Mouse (Mus musculus) effector memory CD4-positive, alpha-beta T cell, adult 7 months (primary cell): ENCODE measurements around the gene Art1. TPM values are rescaled to one million over a fixed set of nuclear protein-coding genes. Genes with fewer than 3 reads are reported as not detected.

Experiments used
- polyA plus RNA-seq: library from polyadenylated mRNA; unstranded; fragments of 100-300 nt; shearing (Covaris generic); gene quantifications from one replicate; pipeline ENCODE4 v1.2.1, GENCODE M21; 2017

The Art1 gene
- 0.32 TPM for polyA plus RNA-seq

DNA sequence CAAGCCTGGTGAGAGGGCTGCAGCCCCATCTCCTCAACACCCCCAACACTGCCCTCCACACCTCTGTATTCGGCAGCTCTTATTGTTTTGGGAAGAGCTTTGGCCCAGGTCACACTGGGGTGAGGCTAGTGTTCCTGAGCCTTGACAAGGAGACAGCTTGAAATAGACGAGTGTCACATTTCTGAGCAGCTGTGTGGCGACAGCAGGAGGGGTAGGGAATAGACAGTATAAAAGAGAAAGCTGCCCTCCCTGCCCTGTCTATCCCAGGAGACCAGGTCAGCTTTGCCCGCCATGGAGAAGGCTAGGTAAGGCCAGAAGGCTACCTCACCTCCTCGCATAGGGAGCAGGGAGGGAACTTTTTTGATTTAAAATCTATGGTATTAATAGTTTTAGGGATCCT, at the start of gene Art1:
Art1 (plus strand) TSS at position 257 of the 400 bp plus-strand sequence.

DNA sequence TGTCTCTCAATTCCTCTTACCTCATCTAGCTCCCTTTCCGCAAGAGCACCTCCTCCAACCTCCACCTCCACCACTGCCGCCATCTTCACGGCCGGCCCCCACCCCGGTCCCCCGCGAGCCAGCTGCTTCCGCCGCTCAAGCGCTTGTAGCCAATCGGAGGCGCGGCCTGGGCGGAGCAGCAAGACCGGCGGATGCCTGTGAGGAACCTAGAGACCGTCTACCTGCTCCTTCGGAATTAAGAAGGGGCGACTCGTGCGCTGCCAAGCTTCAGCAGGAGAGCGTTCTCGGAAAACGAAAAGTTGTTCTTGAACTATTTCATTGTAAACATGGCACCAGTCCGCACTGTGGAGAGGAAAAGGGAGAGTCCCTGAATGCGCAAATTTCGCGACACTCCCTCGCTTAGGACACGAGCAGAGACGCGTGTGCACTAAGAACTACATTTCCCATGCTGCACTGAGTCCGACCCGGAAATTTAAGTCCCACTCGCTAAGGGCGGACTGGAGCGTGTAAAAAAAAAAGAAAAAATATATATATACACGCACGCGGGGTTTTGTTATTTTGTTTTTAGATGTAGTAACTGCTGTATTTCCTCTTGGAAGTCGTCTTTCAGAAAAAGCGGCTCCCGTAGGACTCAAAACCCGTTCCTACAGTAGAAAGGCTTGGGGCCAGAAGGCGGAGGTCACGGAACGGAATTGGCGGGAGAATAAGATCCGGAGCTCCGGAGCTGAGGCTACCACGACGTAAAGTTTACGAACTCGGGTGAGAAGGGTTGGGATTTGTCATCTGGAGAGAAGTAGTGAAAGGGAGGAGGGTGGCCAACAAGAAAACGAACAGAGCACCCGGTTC, 36.3 kb upstream of the Art1 start, which contains the start of the genes Rnf121, Xndc1 and Xntrpc:
Rnf121 (minus strand) TSS at position 424 of the 846 bp plus-strand sequence.
Xndc1 (plus strand) TSS at position 466 of the 846 bp plus-strand sequence.
Xntrpc (plus strand) TSS at position 668 of the 846 bp plus-strand sequence.

DNA sequence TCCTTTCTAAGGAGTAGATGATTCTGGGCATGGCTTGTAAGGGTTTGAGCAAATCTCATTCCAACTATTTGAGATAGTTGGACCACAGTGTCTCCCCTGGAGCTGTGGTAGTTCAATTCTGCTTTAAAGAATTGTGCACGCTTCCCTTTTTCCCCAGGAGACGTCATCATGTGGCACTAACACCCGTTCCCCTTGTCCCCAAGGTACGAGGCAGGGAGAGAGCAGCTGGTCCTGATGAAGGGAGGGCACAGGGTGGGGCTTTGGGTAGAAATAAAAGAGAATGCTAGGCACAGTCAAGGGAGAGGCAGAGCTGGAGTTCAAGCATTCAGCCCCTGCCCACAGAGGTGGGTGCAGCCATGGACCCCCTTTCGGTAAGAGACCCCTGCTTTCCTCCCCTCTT, 18.7 kb upstream of the Art1 start, which contains the start of gene Trpc2:
Trpc2 (plus strand) TSS at position 301 of the 400 bp plus-strand sequence.

DNA sequence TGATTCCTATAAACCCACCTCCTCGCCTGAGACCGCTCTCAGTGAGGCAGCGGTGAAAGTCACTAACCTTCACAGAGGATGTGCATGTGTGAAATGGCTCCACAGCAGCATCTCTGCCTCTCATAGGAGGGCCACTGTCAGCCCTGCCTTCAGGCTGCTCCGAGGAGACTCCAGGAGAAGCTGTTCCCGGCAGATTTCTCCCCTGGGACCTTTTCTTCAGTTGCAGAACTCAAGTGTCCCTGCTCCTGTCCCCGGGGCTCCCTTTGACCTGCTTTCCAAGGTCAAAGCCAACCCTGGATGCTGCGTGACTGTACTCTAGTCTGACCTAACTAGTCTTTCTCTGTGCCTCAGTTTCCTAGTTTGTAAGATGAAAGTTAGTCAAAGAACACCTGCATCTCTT, 7.6 kb downstream of the Art1 start, which contains the start of gene Art5:
Art5 (minus strand) TSS at position 319 of the 400 bp plus-strand sequence.

DNA sequence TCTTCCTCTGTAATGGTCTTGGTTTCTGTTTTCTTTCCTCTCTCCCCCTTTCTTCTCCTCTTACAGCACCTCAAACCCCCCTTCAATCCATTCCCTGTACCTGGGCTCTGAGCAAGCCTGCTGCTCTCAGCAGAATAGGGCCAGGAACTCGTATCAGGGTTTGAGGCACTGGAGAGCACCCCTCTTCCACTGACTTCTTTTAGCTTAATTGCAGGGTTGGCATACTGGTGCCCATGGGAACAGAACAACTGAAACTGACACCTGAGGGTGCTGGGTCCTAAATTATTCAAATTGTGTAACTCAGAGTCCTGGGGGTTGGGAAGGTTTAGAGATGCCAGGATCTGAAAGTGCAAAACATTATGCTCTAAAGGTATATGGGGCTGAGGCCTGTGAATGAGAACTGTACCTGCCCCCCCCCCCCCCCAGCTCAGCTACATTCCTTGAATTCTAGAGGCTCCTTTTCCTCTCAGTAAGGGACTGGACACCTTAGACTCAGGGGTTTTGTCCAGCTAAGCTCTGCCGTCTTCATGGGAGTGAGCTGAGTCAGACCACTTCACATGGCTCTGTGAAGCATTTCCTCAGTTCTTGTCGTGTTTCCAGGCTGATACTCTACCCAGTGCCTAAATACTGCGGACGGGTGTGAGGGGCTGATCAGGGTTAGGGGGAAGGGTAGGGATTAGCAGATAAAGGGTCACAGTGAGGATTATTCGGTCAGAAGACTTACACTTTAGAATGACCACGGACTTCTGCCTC, 15.2 kb downstream of the Art1 start, which contains the start of gene Chrna10:
Chrna10 (minus strand) TSS at position 250 of the 753 bp plus-strand sequence.

Other genes starting within 250 kb of the Art1 start
- gene Folr2, start 244.5 kb upstream of the Art1 start, polyA plus RNA-seq: not detected
- gene Anapc15, start 238.0 kb upstream of the Art1 start, polyA plus RNA-seq: 24.8 TPM
- not detected for gene Folr1, start 231.0 kb upstream of the Art1 start, polyA plus RNA-seq
- gene Lamtor1, start 195.8 kb upstream of the Art1 start, polyA plus RNA-seq: 74.6 TPM
- gene Tomt, start 195.4 kb upstream of the Art1 start, polyA plus RNA-seq: not detected
- gene Lrrc51, start 167.8 kb upstream of the Art1 start, polyA plus RNA-seq: 3.7 TPM
- gene Numa1, start 167.6 kb upstream of the Art1 start, polyA plus RNA-seq: 131 TPM
- gene Il18bp, start 83.1 kb upstream of the Art1 start, polyA plus RNA-seq: 4.4 TPM
- 18.6 TPM for gene Rnf121, start 36.3 kb upstream of the Art1 start, polyA plus RNA-seq
- 24.6 TPM for gene Xndc1, start 36.2 kb upstream of the Art1 start, polyA plus RNA-seq
- gene Xntrpc, start 36.0 kb upstream of the Art1 start, polyA plus RNA-seq: 0.27 TPM
- 0.20 TPM for gene Trpc2, start 18.6 kb upstream of the Art1 start, polyA plus RNA-seq
- gene Art5, start 7.7 kb downstream of the Art1 start, polyA plus RNA-seq: 1.0 TPM
- gene Chrna10, start 15.1 kb downstream of the Art1 start, polyA plus RNA-seq: not detected
- 123 TPM for gene Nup98, start 108.4 kb downstream of the Art1 start, polyA plus RNA-seq
- 33.9 TPM for gene Pgap2, start 108.5 kb downstream of the Art1 start, polyA plus RNA-seq
- gene Rhog, start 154.3 kb downstream of the Art1 start, polyA plus RNA-seq: 645 TPM
- 160 TPM for gene Stim1, start 166.1 kb downstream of the Art1 start, polyA plus RNA-seq